Mouse (Mus musculus): ENCODE measurements at regions not wholly inside any gene's neighbourhood (a gene's known extent, or its start where the extent isn't known, plus 50 kb on each side); places are given as distances from the start of the nearest gene placed in this dataset.

GRCm38 (mm10) chr12:26535261-26535890, 66.4 kb downstream of the Cmpk2 start:
- Histone ChIP-seq H3K4me2 (replicated peaks; ENCODE audit: low read depth) (no peak overlapping the region), H3K9me3 (ENCODE audit: control insufficient read depth, low read length) (no peaks in the 10 kb centered on the region), H3K27me3 (ENCODE audit: control insufficient read depth, insufficient read depth, low read length) (no peaks in the 10 kb centered on the region), H3K9ac (ENCODE audit: low read length) (no peak overlapping the region), H3K36me3 (ENCODE audit: control insufficient read depth, insufficient read depth, low read length) (no peaks in the 10 kb centered on the region), H3K4me3 (ENCODE audit: low read depth, low read length) (no peak overlapping the region), H3K27ac (replicated peaks) (no peak overlapping the region), H3K4me1 (replicated peaks; ENCODE audit: control insufficient read depth, insufficient read depth) (no peaks in the 10 kb centered on the region)
- no peak for ATAC-seq (ENCODE audit: low FRiP score, low TSS enrichment)
- TF ChIP-seq CTCF (IDR thresholded peaks at IDR 0.05; ENCODE audit: low read depth) (no peak), EP300 (optimal IDR thresholded peaks at IDR 0.05) (no peak)
- WGBS, result 69% methylated on average over 9 of the region's 9 CpGs
- DNase-seq (ENCODE audit: low spot score), result no peak

GRCm38 (mm10) chr12:26534229-26535105, 65.5 kb downstream of the Cmpk2 start:
- TF ChIP-seq EP300 (optimal IDR thresholded peaks at IDR 0.05), result no peak
- TF ChIP-seq CTCF (IDR thresholded peaks at IDR 0.05; ENCODE audit: low read depth), result no peak
- no peak for DNase-seq (ENCODE audit: low spot score)
- Histone ChIP-seq H3K4me1 (replicated peaks; ENCODE audit: control insufficient read depth, insufficient read depth) (no peaks in the 10 kb centered on the region), H3K4me2 (replicated peaks; ENCODE audit: low read depth) (no peak overlapping the region), H3K36me3 (ENCODE audit: control insufficient read depth, insufficient read depth, low read length) (no peaks in the 10 kb centered on the region), H3K9ac (ENCODE audit: low read length) (no peak overlapping the region), H3K27me3 (ENCODE audit: control insufficient read depth, insufficient read depth, low read length) (no peaks in the 10 kb centered on the region), H3K4me3 (ENCODE audit: low read depth, low read length) (no peak overlapping the region), H3K9me3 (ENCODE audit: control insufficient read depth, low read length) (no peaks in the 10 kb centered on the region), H3K27ac (replicated peaks) (no peak overlapping the region)
- no peak for ATAC-seq (ENCODE audit: low FRiP score, low TSS enrichment)
- WGBS, result 29% methylated on average over 9 of the region's 9 CpGs

GRCm38 (mm10) chr12:26533641-26534151, 64.7 kb downstream of the Cmpk2 start:
- H3K36me3 ChIP-seq (ENCODE audit: control insufficient read depth, insufficient read depth, low read length), result no peaks in the 10 kb centered on the region
- no peaks in the 10 kb centered on the region for H3K4me1 ChIP-seq (replicated peaks; ENCODE audit: control insufficient read depth, insufficient read depth)
- no peaks in the 10 kb centered on the region for H3K27me3 ChIP-seq (ENCODE audit: control insufficient read depth, insufficient read depth, low read length)
- no peak for DNase-seq (ENCODE audit: low spot score)
- no peaks in the 10 kb centered on the region for H3K9me3 ChIP-seq (ENCODE audit: control insufficient read depth, low read length)
- TF ChIP-seq EP300 (optimal IDR thresholded peaks at IDR 0.05) (no peak), CTCF (IDR thresholded peaks at IDR 0.05; ENCODE audit: low read depth) (no peak)
- WGBS, result 38% methylated on average over 9 of the region's 9 CpGs
- no peak overlapping the region for H3K27ac ChIP-seq (replicated peaks)
- no peak overlapping the region for H3K4me2 ChIP-seq (replicated peaks; ENCODE audit: low read depth)
- no peak overlapping the region for H3K4me3 ChIP-seq (ENCODE audit: low read depth, low read length)
- H3K9ac ChIP-seq (ENCODE audit: low read length), result no peak overlapping the region
- 0 out of 2 replicates have a peak, but pooled peaks have one; percentile 10 for ATAC-seq (ENCODE audit: low FRiP score, low TSS enrichment)

GRCm38 (mm10) chr12:26532823-26533640, 64.0 kb downstream of the Cmpk2 start:
- WGBS, result 28% methylated on average over 13 of the region's 13 CpGs
- H3K9ac ChIP-seq (ENCODE audit: low read length), result no peak overlapping the region

GRCm38 (mm10) chr12:26532076-26532475, 63.1 kb downstream of the Cmpk2 start:
- DNase-seq (ENCODE audit: low spot score), result no peak

More at GRCm38 (mm10) chr12:26532823-26533640, 64.0 kb downstream of the Cmpk2 start:
- H3K4me2 ChIP-seq (replicated peaks; ENCODE audit: low read depth), result peak overlapping the region; percentile 32; the same call in 1 of the 2 replicates
- TF ChIP-seq EP300 (optimal IDR thresholded peaks at IDR 0.05) (no peak), CTCF (IDR thresholded peaks at IDR 0.05; ENCODE audit: low read depth) (peak; percentile 98)
- H3K27ac ChIP-seq (replicated peaks), result no peak overlapping the region
- no peaks in the 10 kb centered on the region for H3K27me3 ChIP-seq (ENCODE audit: control insufficient read depth, insufficient read depth, low read length)
- ATAC-seq (ENCODE audit: low FRiP score, low TSS enrichment) (peak; percentile 84), DNase-seq (ENCODE audit: low spot score) (peak; percentile 81)
- no peaks in the 10 kb centered on the region for H3K36me3 ChIP-seq (ENCODE audit: control insufficient read depth, insufficient read depth, low read length)
- H3K4me1 ChIP-seq (replicated peaks; ENCODE audit: control insufficient read depth, insufficient read depth), result no peaks in the 10 kb centered on the region
- no peaks in the 10 kb centered on the region for H3K9me3 ChIP-seq (ENCODE audit: control insufficient read depth, low read length)
- no peak overlapping the region for H3K4me3 ChIP-seq (ENCODE audit: low read depth, low read length)

More at GRCm38 (mm10) chr12:26532076-26532475, 63.1 kb downstream of the Cmpk2 start:
- no peak overlapping the region for H3K9ac ChIP-seq (ENCODE audit: low read length)
- H3K4me2 ChIP-seq (replicated peaks; ENCODE audit: low read depth), result no peak overlapping the region
- 48% methylated on average over 6 of the region's 6 CpGs for WGBS
- H3K4me3 ChIP-seq (ENCODE audit: low read depth, low read length), result no peak overlapping the region
- H3K27me3 ChIP-seq (ENCODE audit: control insufficient read depth, insufficient read depth, low read length), result no peaks in the 10 kb centered on the region
- no peak for TF ChIP-seq CTCF (IDR thresholded peaks at IDR 0.05; ENCODE audit: low read depth)
- TF ChIP-seq EP300 (optimal IDR thresholded peaks at IDR 0.05), result no peak
- H3K9me3 ChIP-seq (ENCODE audit: control insufficient read depth, low read length), result no peaks in the 10 kb centered on the region
- no peak for ATAC-seq (ENCODE audit: low FRiP score, low TSS enrichment)
- no peaks in the 10 kb centered on the region for H3K36me3 ChIP-seq (ENCODE audit: control insufficient read depth, insufficient read depth, low read length)
- H3K4me1 ChIP-seq (replicated peaks; ENCODE audit: control insufficient read depth, insufficient read depth), result no peaks in the 10 kb centered on the region
- H3K27ac ChIP-seq (replicated peaks), result no peak overlapping the region
